Mouse (Mus musculus) kidney, adult 2 months (tissue): Measurements from ENCODE around the gene Mff. TPM values are rescaled to one million over a fixed set of nuclear protein-coding genes. Genes with fewer than 3 reads are reported as not detected.

ENCODE experiments used
- DNase-seq: peaks from one replicate; pipeline ENCODE4 v3.0.0; 2021
- H3K27ac ChIP-seq: fragments of 200-500 bp; 2 replicates; pipeline ENCODE4 v1.5.1; 2012; ENCODE audit warnings: low read depth, low read length, control low read depth, inconsistent platforms; ENCODE audit not compliant: insufficient read depth
- H3K27me3 ChIP-seq: fragments of 200-500 bp; replicated peaks from 2 replicates; pipeline ENCODE4 v1.6.1; 2012; ENCODE audit warnings: mild to moderate bottlenecking, moderate library complexity, low read length, inconsistent platforms; ENCODE audit not compliant: control insufficient read depth, insufficient read depth
- H3K36me3 ChIP-seq: fragments of 200-500 bp; 2 replicates; pipeline ENCODE4 v1.6.1; 2012; ENCODE audit warnings: mild to moderate bottlenecking, moderate library complexity, low read length, inconsistent platforms; ENCODE audit not compliant: control insufficient read depth, insufficient read depth
- H3K4me1 ChIP-seq: fragments of 200-500 bp; 2 replicates; pipeline ENCODE4 v1.6.1; 2011; ENCODE audit warnings: low read length; ENCODE audit not compliant: control insufficient read depth, insufficient read depth
- H3K4me3 ChIP-seq: fragments of 200-500 bp; 2 replicates; pipeline ENCODE4 v1.5.1; 2011; ENCODE audit warnings: mild to moderate bottlenecking, low read depth, low read length, control low read depth; ENCODE audit not compliant: insufficient read depth
- CTCF ChIP-seq: fragments of 200-500 bp; conservative IDR thresholded peaks from 2 replicates; pipeline ENCODE4 v1.5.1; 2011; ENCODE audit warnings: low read depth, mild to moderate bottlenecking, control low read depth, low read length, moderate library complexity, mixed read lengths; ENCODE audit not compliant: insufficient read depth, insufficient read length
- POLR2A ChIP-seq: fragments of 200-500 bp; IDR thresholded peaks from one replicate; pipeline ENCODE4 v1.6.1; 2011; ENCODE audit warnings: low read depth, low read length, control low read depth
- WGBS: fragments of 180-500 bp; shearing (Covaris S2); methylation state at CpG from one replicate; pipeline ENCODE4 v1.1.7; 2018; 5-methylcytosine and 5-hydroxymethylcytosine counted together
- polyA plus RNA-seq: library from polyadenylated mRNA; depleted of rRNA; stranded (reverse); fragments of >200 nt; gene quantifications from 2 replicates; pipeline ENCODE4 v1.2.3, GENCODE M21; 2012

Mff gene
- polyA plus RNA-seq, 1 experiment, result 68.4 TPM

DNA sequence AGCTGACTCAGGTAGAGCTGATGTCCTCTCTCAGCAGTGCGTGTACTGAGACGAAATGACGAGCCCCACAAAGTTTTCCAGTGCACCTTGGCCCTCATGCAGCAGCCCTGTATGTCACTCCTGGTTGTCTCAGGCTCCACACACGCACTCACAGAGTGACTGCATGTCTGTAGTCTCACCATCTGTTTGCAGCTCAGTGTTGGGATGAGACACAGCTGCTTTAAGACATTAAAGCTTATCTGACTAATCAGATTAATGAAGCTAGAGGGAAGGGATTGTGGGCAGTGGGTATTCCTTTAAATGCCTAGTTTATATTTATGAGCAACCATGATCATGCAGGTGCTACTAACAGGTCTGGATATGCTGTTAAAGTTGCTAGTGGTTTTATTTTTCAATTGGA is 21.7 kb downstream of the Mff start:
- TF ChIP-seq CTCF, result no peak
- TF ChIP-seq POLR2A, result no peak
- no peak overlapping the region for H3K4me3 ChIP-seq
- H3K27ac ChIP-seq, result no peak overlapping the region
- peaks cover 1% of the 10 kb centered on the region; the same call in 1 of the 2 replicates for H3K36me3 ChIP-seq
- H3K4me1 ChIP-seq, result no peaks in the 10 kb centered on the region
- no peaks in the 10 kb centered on the region for H3K27me3 ChIP-seq
- 58% methylated on average over 4 of the region's 4 CpGs for WGBS
- DNase-seq, result no peak

DNA sequence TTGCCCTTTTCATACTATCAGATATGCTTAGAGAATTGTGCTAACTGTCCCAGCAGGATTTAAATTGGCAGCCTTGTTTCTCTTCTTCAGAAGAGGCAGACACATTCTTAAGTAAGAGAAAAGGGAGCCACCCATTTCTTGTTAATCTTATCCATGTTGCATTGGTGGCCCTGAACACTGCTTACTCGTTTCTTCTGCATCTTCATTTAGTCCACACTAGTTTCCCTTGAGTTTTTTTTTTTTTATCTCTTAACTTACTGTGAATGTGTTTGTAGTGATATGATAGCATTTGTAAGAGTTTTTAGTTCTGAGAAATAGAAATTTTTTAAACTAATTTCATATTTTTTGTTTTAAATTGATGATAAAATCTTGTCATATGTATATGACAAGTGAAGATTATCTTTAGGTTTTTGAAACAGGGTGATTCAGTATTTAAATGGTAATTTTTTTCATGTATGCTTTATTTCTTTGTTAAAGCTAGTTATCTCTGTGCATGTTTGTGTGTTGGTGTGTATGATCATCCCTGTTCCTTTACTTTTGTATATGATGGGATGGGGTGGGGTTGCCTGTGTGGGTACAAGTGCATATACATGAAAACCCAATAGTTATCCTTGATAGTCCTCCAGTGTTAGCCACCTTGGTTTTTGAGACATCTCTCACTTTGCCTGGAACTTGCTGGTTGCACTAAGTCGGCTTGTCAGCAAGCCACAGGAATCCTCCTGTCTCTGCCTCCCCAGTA is 23.2 kb downstream of the Mff start:
- Histone ChIP-seq H3K36me3 (peaks cover 3% of the 10 kb centered on the region; the same call in 1 of the 2 replicates), H3K27ac (no peak overlapping the region), H3K4me3 (no peak overlapping the region), H3K27me3 (no peaks in the 10 kb centered on the region), H3K4me1 (no peaks in the 10 kb centered on the region)
- no peak for DNase-seq
- 90% methylated on average over 2 of the region's 2 CpGs for WGBS
- TF ChIP-seq CTCF (no peak), POLR2A (no peak)

DNA sequence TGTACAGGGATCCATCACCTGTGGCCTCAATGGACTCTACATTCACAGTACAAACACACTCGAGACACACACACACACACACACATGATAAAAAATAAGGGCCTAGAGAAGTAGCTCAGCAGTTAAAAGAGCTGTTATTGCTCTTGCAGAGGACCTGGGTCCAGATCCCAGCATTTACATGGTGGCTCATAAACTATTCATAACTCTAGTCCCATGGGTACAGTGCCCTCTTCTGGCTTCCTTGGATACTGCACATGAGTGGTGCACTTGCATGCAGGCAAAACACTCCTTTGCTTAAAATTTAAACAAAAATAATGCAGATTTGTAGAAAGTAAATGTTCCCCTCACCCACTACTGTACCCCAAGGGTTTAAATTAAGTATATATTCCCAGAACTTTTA is 34.8 kb downstream of the Mff start:
- Histone ChIP-seq H3K4me1 (no peaks in the 10 kb centered on the region), H3K27ac (no peak overlapping the region), H3K4me3 (no peak overlapping the region), H3K36me3 (no peaks in the 10 kb centered on the region; the same call in 1 of the 2 replicates), H3K27me3 (no peaks in the 10 kb centered on the region)
- 98% methylated on average over 1 of the region's 1 CpGs for WGBS
- no peak for TF ChIP-seq POLR2A
- peak; percentile 29; the same call in 1 of the 2 replicates for TF ChIP-seq CTCF
- peak; percentile 12 for DNase-seq

DNA sequence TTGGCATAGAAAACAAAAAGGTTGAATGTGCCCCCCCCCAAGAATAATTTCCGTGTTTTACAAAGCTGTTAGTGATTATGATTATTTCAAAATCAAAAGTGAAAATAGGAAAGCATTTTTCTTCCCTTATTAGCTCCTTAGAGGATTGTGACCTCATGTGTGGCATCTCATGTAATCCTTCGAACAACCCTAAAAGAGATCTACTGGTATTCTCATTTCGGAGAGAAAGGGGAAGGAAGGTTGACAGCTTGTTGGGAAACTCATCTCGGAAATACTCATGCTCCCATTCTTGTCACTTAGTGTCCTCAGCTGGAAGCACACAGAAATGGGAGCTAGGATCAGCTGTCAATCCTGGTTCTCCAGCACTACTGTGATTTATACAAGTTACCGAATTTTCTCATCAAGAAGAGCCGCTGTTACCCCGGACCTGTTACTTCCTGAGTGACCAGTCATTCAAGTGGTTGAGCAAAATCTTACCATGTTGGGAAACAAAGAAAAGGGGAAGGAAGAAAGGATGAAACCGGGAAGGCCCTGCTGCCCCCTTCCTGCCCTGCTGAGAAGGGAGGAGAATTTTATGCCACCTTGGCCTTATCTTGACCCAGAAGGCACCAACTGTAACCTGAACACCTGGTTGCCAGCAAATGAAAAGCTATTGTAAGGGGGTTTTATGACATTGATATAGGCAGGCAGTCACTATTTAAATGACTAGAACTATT is 36.9 kb downstream of the Mff start:
- Histone ChIP-seq H3K4me1 (no peaks in the 10 kb centered on the region), H3K4me3 (no peak overlapping the region), H3K27me3 (no peaks in the 10 kb centered on the region), H3K27ac (no peak overlapping the region), H3K36me3 (no peaks in the 10 kb centered on the region; the same call in 1 of the 2 replicates)
- TF ChIP-seq POLR2A (no peak), CTCF (no peak)
- no peak for DNase-seq
- 91% methylated on average over 8 of the region's 8 CpGs for WGBS

DNA sequence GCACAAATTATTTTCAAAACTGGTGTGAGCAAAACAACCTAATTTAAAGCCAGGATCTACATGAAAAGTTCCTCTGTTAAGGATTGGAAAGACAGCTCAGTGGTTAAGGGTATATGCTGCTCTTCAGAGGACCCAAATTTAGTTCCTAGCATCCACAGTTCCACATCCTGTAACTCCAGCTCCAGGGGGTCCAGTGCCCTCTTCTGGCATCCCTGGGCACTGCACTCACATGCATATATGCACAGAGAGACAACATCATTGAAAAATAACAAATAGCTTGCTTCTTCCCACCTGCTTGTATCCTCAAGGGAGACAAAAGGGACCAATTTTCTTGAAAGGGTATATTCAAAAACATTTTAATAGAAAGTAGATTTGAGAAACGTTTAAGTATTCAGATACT is 37.6 kb downstream of the Mff start:
- no peak overlapping the region for H3K4me3 ChIP-seq
- no peaks in the 10 kb centered on the region for H3K4me1 ChIP-seq
- H3K27ac ChIP-seq, result no peak overlapping the region
- 83% methylated on average over 1 of the region's 1 CpGs for WGBS
- no peaks in the 10 kb centered on the region; the same call in 1 of the 2 replicates for H3K36me3 ChIP-seq
- no peak for DNase-seq
- TF ChIP-seq POLR2A (no peak), CTCF (0 out of 2 replicates have a peak, but pooled peaks have one; percentile 15)
- no peaks in the 10 kb centered on the region for H3K27me3 ChIP-seq

DNA sequence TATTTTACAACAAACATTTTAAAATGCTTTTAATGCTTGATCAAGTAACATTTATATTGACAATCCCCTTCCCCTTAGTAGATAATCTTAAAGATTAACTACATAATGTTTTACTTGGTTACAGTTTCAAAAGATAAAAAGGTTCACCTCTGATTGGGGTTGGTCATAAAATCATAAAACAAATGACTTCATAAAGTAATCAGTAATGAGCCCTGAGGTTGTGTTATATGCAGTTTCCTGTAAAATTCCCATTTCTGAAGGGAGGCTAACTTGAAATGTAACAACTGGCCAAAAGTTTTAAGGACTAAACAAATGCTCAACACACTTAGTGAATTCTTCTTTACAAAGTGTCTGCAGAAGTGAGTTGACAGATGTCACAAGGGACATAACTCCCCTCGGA is 41.5 kb downstream of the Mff start:
- no peak for DNase-seq
- TF ChIP-seq POLR2A (no peak), CTCF (no peak)
- Histone ChIP-seq H3K36me3 (no peaks in the 10 kb centered on the region; the same call in 1 of the 2 replicates), H3K27me3 (no peaks in the 10 kb centered on the region), H3K4me1 (no peaks in the 10 kb centered on the region), H3K27ac (no peak overlapping the region), H3K4me3 (no peak overlapping the region)
- WGBS, result 60% methylated on average over 1 of the region's 1 CpGs

DNA sequence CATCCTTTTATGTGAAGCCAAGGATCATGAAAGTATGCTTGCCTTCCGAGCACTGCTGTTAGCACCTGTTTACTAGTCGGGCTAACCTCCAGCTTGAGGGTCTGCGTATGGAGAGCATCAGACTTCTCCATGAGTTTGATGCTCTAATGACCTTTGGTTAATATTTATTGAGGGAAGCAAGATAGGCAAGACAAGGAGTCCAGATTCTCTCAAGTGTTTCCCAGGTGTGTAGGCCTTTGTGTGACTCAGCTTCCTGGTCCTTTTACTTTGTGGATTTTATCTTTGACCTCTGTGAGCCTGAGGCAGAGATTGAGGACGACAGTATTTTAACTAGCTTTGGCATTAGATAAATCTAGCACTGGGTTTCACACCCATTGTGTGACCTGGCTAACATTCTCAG is 42.0 kb downstream of the Mff start:
- Histone ChIP-seq H3K36me3 (no peaks in the 10 kb centered on the region; the same call in 1 of the 2 replicates), H3K27ac (no peak overlapping the region), H3K27me3 (no peaks in the 10 kb centered on the region), H3K4me3 (no peak overlapping the region), H3K4me1 (no peaks in the 10 kb centered on the region)
- 54% methylated on average over 4 of the region's 4 CpGs for WGBS
- TF ChIP-seq CTCF, result no peak
- TF ChIP-seq POLR2A, result no peak
- no peak for DNase-seq
